Mouse (Mus musculus) erythroblast, embryonic 14.5 days (primary cell): Measurements from ENCODE around the gene Hspb2. TPM values are rescaled to one million over a fixed set of nuclear protein-coding genes. Genes with fewer than 3 reads are reported as not detected.

Source experiments
- H3K27me3 ChIP-seq: 2 replicates; pipeline ENCODE4 v1.6.1; 2012; ENCODE audit warnings: inconsistent platforms; ENCODE audit not compliant: control insufficient read depth
- H3K36me3 ChIP-seq: 2 replicates; pipeline ENCODE4 v1.6.1; 2012; ENCODE audit warnings: mild to moderate bottlenecking, inconsistent platforms; ENCODE audit not compliant: control insufficient read depth
- H3K4me1 ChIP-seq: 2 replicates; pipeline ENCODE4 v1.6.1; 2012; ENCODE audit warnings: inconsistent platforms; ENCODE audit not compliant: control insufficient read depth
- H3K4me3 ChIP-seq: replicated peaks from 2 replicates; pipeline ENCODE3; 2012; ENCODE audit warnings: moderate library complexity, mild to moderate bottlenecking, inconsistent platforms
- H3K9me3 ChIP-seq: 2 replicates; pipeline ENCODE4 v1.6.1; 2012; ENCODE audit warnings: low read length, inconsistent platforms, mixed read lengths; ENCODE audit not compliant: control insufficient read depth
- GATA1 ChIP-seq: IDR thresholded peaks from 2 replicates; pipeline ENCODE4 v1.6.1; 2012; ENCODE audit warnings: low read length, inconsistent platforms, mixed read lengths
- TAL1 ChIP-seq: IDR thresholded peaks from 3 replicates; pipeline ENCODE4 v1.6.1; 2012; ENCODE audit warnings: low read length, inconsistent platforms, mixed read lengths
- polyA plus RNA-seq: library from polyadenylated mRNA; stranded (reverse); fragments of >175 nt; gene quantifications from 2 replicates; pipeline ENCODE4 v1.2.3, GENCODE M21; 2012

Hspb2 gene
- polyA plus RNA-seq, 1 experiment: not detected

DNA sequence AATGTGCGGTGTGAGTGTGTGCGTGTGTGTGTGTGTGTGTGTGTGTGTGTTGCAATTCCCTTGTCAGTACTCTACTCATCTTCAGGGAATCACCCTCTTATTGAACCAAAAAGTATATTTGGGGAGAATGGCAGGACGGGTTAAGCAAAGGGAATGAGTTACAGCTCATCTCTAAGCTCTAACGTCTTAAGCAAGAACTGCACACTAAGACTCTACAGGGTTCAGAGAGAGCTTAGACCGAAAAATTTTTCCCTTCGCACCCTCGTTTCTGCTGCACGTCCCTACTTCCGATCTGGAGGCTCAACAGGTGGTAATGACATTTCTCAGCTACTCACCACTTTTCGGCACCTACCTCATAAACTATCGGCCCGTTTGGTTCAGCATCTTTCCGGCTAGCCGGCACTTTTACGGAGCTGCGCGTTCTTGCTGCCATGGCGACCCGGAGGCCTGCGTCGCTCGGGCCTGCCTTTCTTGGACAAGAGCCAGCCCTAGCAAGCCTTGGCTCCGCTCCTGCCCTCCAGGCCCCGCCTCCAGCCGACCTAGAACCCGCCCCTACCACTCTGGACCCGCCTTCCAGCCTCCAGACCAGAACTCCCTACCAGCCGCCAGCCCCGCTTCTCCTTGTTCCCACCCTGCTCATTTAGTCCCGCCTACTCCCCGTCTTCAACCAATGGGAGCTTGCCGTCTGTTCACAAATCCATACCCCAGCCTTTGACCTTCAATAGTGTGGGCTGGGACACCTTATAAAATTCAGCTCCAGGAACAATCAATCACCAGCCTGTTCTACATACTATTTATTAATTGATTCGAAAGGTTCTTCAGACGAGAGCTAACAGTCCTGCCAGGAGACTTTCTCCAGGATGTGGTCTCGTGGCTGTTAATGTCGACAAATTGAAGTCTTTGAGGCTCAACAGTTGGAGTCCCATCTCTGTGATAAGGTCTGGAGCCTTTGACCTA lies 13.0 kb downstream of the Hspb2 start, which contains the start of gene Dixdc1:
Gene Dixdc1, minus strand, starts transcription at position 604 of the 957 bp plus-strand sequence.
- peak within 1 kb of the TSS; percentile 54 for H3K4me3 ChIP-seq
- TF ChIP-seq TAL1 (no peak), GATA1 (no peak)
- H3K4me1 ChIP-seq: peaks cover 12% of the 10 kb centered on the region
- no peaks in the 10 kb centered on the region for H3K9me3 ChIP-seq
- peaks cover 7% of the 10 kb centered on the region; the same call in 1 of the 2 replicates for H3K27me3 ChIP-seq
- no peaks in the 10 kb centered on the region for H3K36me3 ChIP-seq

DNA sequence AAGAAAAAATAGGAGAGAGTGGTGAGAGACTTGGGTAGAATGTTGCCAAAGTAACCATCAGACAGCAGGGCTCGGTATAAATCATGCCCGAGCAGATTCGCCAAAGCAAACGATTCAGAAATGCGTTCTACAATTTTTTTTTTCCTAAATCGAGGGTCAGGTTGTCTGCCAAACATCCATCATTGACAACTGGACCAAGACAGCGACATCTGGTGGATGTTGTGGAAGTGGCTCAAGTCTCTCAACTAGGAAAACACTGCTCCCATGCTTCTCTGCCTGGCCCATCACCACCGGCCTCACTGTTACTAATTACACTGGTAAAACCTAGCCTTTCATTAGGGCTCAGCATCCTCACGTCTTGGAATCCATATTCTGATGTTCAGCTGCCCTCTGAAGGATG lies 17.2 kb downstream of the Hspb2 start:
- Histone ChIP-seq H3K27me3 (peaks cover 2% of the 10 kb centered on the region; the same call in 1 of the 2 replicates), H3K4me3 (no peak overlapping the region), H3K9me3 (no peaks in the 10 kb centered on the region), H3K4me1 (peaks cover 12% of the 10 kb centered on the region), H3K36me3 (no peaks in the 10 kb centered on the region)
- TF ChIP-seq TAL1 (no peak), GATA1 (no peak)

DNA sequence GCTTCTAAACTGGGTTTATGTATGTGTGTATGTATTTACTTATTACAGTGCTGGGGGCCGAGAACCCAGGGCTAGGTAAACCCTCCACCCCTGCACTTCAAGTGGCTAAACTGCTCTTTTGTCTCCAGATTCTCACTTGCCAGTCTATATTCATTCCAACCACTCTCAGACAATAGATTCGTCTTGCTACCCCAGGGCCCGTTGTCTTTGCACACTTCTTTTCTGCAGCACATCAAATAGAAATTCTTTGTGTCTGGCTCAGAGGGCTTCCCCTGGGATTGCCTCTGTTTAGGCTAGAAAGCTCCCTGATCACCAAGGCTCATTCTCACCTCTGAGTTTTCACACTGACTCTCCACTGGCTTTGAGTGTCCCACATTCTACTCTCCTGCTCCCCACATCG lies 19.6 kb downstream of the Hspb2 start:
- Histone ChIP-seq H3K27me3 (peaks cover 25% of the 10 kb centered on the region), H3K36me3 (no peaks in the 10 kb centered on the region), H3K4me3 (no peak overlapping the region), H3K9me3 (no peaks in the 10 kb centered on the region), H3K4me1 (peaks cover 4% of the 10 kb centered on the region)
- no peak for TF ChIP-seq GATA1
- no peak for TF ChIP-seq TAL1

DNA sequence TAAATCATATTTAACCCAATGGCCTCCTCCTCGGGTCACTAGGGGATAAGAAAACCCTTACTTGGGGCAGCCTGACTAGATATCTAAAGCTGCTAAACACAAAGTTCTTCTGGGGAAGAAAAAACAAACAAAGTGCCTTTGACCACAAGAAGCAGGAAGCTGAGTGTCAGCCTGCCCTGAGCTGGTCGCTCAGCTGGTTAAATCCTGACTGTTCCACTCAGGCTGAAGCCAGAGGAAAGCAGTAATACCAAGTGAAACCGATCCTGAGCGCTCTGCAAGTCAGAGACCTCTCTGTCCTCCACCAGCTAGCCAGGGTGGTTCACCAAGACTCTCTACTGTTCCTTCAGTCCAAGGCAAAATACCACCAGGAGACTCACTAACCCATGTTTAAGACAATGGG lies 22.6 kb downstream of the Hspb2 start:
- Histone ChIP-seq H3K4me1 (peaks cover 4% of the 10 kb centered on the region), H3K4me3 (no peak overlapping the region), H3K9me3 (no peaks in the 10 kb centered on the region), H3K27me3 (peaks cover 43% of the 10 kb centered on the region), H3K36me3 (no peaks in the 10 kb centered on the region)
- TF ChIP-seq TAL1: no peak
- TF ChIP-seq GATA1: no peak

DNA sequence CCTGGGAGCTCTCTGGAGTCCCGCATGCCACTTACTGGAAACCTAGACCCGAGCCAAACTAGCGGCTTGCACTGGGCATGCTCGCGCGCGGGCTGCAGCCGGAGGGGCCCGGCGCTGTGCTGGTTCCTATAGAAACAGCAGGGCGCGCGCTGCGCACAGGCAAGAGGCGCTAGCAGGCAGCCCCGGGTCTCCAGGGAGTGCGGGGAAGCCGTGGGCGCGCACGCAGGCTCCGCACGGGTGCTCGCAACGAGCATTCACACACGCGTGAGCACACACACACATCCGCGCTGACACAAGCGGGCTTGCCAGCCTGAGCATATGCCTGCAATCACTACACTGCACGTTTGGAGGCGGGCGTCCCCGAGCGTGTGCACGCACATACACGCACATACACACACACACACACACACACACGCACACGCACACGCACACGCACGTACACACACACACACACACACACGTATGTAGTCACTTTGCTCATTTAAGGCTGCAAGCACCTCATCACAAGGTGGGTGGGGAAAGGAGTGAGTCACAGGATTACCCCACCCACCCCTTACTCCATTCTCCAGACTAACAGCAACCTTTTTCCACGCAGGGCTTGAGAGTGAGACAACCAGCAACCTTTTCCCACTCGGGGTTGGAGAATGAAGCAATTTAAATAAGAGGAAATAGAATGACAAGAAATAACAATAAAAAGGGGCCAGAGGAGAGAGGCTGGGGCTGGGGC lies 24.1 kb downstream of the Hspb2 start:
- TF ChIP-seq TAL1: no peak
- TF ChIP-seq GATA1: no peak
- Histone ChIP-seq H3K9me3 (no peaks in the 10 kb centered on the region), H3K27me3 (peaks cover 49% of the 10 kb centered on the region), H3K36me3 (no peaks in the 10 kb centered on the region), H3K4me3 (peak overlapping the region; percentile 44), H3K4me1 (peaks cover 4% of the 10 kb centered on the region)

DNA sequence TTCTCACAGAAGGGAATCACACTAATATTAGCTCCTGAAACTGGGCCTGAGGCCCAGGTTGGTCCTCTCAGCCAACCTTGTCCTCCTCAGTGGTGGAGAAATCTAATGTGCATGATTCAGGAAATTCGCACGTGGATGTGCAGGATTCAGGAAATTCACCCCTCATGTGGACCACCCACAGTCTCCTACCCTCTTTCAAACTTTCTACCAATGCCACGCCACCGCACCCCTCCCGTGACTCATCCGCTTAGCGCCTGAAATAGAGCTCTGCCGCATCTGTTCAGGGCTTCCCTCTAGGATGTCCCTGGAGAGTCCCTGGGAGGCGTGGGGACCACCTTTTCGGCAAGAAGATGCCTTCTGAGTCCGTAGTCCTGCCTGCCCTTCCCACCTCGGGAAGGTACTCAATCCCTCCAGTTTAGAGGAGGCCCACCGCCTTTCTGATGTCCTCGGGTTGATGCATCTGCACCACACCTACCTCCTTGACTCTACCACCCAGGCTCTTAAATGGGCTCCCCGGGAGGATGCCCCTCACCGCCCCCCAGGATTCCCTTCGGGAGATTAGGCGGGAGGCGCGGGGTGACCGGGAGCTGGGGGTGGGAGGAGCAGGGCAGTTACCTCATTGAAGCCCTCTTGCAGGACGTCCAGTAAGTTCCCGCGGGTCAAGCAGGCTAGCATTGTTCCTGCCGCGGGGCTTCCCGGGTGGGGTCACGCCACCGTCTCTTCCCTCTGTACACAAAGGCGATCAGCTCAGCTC lies 24.8 kb downstream of the Hspb2 start:
- no peaks in the 10 kb centered on the region for H3K36me3 ChIP-seq
- H3K27me3 ChIP-seq: peaks cover 49% of the 10 kb centered on the region
- H3K4me3 ChIP-seq: peak overlapping the region; percentile 44
- peaks cover 4% of the 10 kb centered on the region for H3K4me1 ChIP-seq
- H3K9me3 ChIP-seq: no peaks in the 10 kb centered on the region
- no peak for TF ChIP-seq TAL1
- no peak for TF ChIP-seq GATA1

DNA sequence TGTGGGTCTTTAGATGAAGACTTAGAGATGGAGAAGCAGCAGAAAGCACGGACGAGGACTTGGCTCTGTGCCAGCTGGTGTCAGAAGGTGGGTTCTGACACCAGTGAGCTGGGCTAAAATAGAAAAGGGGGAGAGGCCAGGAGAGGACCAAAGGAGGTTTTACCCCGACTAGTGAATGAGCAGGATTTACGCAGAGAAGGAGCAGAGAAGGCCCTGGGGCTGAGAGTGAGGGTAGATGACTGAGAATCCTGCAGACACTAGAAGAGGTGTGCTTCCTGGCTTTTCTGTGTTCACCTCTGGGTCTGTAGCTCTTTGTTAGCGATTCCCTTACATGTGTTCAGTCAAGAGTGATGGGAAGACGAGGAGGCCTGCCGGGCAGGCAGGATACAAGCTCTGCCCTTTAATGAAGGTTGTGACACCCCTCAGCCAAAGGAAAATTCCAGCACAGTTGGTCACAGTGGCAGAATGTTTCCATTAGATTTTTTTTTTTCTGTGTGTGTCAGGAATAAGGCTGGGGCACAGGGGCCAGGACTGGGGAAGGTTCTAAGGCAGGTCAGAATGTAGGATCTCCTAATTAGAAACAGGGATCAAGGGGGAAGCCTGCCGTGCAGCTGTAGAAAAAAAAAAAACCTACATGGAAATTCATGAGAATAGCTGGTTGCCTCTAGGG lies 26.1 kb downstream of the Hspb2 start:
- peaks cover 49% of the 10 kb centered on the region for H3K27me3 ChIP-seq
- no peaks in the 10 kb centered on the region for H3K9me3 ChIP-seq
- H3K36me3 ChIP-seq: no peaks in the 10 kb centered on the region
- no peak overlapping the region for H3K4me3 ChIP-seq
- TF ChIP-seq GATA1: no peak
- TF ChIP-seq TAL1: no peak
- H3K4me1 ChIP-seq: peaks cover 4% of the 10 kb centered on the region

DNA sequence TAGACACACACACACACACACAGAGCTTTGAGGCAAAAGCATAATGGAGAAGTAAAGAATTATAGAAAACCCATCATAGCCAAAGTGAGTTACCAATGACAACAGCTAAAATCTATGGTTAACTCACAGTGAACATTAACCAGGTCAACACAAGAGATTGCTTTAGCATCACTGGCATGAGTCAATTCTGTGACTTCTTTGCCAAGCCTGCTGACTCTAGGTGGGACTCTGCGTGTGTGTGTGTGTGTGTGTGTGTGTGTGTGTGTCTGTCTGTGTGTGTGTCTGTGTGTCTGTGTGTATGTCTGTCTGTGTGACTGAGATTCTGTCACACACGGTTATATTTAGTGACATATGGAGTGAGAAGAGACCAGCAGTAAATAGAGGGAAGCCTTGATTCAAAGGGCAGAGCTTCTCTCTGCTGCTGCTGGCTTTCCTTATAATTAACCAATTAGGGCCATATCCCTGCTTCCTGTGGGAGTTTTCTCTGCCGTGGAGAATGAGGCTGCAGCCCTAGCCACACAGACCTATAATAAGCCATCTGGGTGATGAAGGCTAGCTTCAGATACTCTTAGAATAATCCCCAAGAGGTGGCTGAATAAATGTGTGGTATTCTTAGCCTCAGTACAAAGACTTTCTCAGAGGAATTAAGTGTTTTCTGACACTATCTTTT lies 27.4 kb downstream of the Hspb2 start:
- Histone ChIP-seq H3K36me3 (no peaks in the 10 kb centered on the region), H3K9me3 (no peaks in the 10 kb centered on the region), H3K4me3 (no peak overlapping the region), H3K27me3 (peaks cover 48% of the 10 kb centered on the region), H3K4me1 (peaks cover 4% of the 10 kb centered on the region)
- TF ChIP-seq TAL1 (no peak), GATA1 (no peak)
